Mouse (Mus musculus): Measurements from ENCODE around the gene Ugt1a2.

Ugt1a2 gene

DNA sequence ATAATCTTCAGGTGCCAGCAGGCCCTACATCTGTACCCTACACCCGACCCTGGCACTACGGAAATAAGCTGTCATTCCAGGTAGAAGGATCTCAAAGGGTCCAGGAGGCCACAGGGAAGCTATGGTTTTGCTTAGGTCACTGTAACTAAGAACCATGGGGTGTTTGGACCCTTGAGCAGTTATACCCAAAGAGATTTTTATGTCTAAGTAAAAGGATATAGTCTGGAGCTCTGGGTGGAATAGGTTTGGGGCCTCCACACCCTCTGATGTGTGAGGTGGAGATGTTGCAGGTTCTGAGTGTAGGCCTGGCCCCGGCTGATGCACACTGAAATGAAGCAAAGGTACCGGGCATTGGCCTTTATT is 33.8 kb downstream of the Ugt1a2 start:
- CTCF ChIA-PET = no interaction called here

DNA sequence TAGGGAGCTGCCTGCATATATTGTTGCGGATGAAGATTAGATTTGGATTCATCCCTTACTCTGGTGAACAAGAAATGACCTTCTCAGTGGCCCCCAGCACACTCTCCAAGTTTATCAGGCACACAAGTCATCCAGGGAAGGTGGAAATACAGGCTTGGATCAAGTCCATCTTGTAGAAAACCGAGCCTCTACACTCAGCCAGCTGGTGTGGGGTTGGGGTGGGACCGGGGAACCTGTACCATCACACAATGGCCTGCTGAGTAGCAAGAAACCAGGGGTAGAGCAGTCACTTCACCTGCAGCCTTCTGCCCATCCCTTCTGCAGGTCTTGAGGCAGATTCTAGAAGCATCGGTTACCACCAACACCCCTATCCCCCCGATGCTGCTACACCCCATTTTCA is 34.2 kb downstream of the Ugt1a2 start:
- CTCF ChIA-PET = no interaction called here

DNA sequence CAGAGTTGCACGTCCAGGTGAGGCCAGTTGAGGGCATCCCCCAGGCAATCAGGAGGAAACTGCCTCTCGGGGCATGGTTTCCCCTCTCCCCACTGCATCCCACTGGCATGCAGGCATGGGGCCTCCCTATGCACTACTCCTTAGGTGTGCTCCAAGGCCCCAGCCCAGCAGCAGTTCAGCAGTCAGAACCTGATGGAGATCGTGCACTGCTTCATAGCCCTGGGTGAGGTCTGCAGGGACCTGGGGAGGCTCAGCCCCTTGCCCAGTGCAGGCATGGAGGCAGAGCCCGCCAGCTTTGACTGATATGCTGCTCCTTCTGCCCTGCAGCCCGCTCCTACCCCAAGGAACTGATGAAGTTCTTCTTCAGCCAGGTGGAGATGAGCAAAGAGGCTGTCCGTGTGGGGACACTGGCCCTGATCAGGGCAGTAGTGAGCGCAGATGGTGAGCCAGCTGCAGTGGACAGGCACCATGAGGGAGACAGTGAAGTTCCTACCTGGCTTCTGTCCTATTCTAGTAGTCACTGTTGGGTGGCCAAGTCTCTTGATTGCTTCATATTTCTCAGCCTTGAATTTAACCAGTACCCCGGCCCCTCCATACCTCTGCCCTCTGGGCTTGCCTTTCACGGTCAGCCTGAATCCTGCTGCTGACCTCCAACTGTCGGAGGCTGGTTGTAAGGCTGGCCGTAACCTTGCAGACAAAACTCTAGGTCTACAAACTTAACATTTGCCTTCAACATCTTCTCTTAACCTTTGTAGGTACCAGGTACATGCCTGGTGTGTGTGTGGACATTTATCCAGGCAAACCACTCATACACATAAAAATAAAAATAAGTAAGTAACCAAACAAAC is 34.9 kb downstream of the Ugt1a2 start:
- CTCF ChIA-PET = interaction anchor here (0.6 kb wide), 1 partner anchor 49 kb away, joined by 5 read pairs; no protein-coding TSS in a partner anchor

- CTCF ChIA-PET = interaction anchor here (0.6 kb wide), 1 partner anchor 50 kb away, joined by 5 read pairs; no protein-coding TSS in a partner anchor
Observed at GRCm38 (mm10) chr1:88235894-88236415, 35.6 kb downstream of the Ugt1a2 start.

DNA sequence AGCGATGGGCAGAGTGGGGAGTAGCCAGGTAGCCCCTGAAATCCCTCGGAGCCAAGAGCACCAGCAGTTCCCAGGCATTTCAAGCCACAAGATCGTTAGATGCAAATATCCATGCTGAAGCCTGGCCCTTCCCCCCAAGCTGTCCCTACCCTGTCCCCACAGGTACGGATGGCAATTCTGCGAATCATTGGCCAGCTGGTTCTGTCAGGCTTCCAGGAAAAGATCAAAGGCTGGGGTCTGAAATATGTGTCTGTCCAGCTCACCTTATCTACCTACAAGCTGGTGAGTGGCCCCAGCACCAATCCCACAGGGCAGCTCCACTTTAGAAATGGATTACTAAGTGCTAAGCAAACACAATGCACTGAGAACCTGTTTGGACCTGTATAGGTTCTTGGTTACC is 36.9 kb downstream of the Ugt1a2 start:
- CTCF ChIA-PET = no interaction called here

DNA sequence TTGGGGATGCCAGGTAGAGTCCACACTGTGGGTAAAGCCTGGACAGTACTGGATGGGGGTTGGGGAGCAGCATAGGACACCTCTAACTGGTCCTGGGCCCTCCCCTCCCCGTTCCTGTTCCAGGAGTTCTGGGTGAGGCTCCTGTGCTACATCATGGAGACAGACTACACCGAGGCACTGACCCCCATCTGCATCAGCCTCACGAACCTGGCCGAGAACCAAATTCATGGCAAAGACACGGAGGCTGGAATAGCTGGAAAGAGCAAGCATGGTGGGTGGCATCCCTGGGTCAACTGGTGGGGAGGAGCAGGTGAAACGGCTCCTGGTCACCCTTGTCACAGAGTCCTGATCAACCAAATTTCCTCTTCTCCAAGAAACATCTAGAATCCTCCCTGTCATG is 38.4 kb downstream of the Ugt1a2 start:
- CTCF ChIA-PET = no interaction called here

GRCm38 (mm10) chr1:88240072-88240471 is 39.7 kb downstream of the Ugt1a2 start:
- CTCF ChIA-PET = no interaction called here

GRCm38 (mm10) chr1:88240579-88240978 is 40.2 kb downstream of the Ugt1a2 start:
- CTCF ChIA-PET = no interaction called here

- CTCF ChIA-PET = no interaction called here
Observed at GRCm38 (mm10) chr1:88243861-88244260, 43.5 kb downstream of the Ugt1a2 start.

DNA sequence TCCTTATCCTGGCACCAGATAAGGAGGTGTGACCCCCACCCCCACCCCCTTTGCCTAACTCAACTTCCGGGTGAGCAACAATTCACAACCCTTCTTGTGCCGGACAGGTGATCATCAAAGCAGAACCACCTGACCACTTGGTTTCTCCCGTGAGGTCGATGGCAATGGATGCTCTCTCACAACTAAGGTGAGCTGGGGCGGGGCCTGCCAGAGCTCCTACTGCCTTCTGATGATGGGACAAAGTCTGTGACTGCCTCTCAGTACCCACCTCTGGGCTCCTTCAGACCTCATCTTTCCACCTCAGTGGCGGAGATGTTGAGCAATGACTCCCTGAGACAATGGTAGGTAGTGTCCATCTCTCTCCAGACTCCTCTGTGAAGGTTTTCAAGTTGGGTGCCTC is 45.5 kb downstream of the Ugt1a2 start:
- CTCF ChIA-PET = no interaction called here

GRCm38 (mm10) chr1:88246386-88246785 is 46.0 kb downstream of the Ugt1a2 start:
- CTCF ChIA-PET = no interaction called here

DNA sequence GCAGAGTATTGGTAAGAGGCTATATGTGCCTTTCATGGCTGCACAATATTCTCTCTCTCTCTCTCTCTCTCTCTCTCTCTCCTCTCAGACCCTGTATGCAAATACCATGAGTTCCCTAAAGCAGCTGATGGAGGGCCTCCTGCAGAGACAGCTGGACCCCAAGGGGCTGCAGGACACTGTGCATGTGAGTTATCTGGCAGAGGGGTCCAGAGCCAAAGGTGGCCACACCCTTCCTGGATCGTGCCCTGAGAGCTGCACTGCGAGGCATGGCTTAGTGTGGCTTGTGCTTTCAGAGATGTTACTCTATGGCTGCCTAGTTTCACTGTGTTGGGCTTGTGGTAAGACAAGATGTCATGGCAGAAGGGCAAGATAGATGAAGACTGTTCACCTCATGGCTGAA is 47.3 kb downstream of the Ugt1a2 start:
- CTCF ChIA-PET = no interaction called here

DNA sequence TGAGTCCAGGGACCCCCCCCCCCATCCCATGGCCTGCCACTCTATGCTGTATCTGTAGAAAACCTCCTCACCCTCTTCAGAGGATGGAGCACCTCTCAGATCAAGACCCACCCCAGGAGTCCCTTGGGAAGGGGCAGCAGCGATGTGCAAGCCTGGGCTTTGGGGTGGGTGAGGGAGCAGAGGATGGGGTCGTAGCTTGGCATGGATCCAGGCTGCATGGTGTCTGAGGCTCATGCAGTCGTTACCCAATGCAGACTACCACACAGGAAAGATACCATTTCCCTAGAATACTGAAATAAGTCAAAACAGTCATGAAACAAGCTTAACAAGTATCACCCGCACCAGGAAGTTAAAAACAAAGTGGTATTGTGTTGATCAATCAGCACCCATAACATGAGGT is 48.3 kb downstream of the Ugt1a2 start:
- CTCF ChIA-PET = interaction anchor here (0.6 kb wide), 1 partner anchor 17 kb away, joined by 3 read pairs; no protein-coding TSS in a partner anchor

- CTCF ChIA-PET = no interaction called here
Observed at GRCm38 (mm10) chr1:88249596-88249995, 49.2 kb downstream of the Ugt1a2 start.

DNA sequence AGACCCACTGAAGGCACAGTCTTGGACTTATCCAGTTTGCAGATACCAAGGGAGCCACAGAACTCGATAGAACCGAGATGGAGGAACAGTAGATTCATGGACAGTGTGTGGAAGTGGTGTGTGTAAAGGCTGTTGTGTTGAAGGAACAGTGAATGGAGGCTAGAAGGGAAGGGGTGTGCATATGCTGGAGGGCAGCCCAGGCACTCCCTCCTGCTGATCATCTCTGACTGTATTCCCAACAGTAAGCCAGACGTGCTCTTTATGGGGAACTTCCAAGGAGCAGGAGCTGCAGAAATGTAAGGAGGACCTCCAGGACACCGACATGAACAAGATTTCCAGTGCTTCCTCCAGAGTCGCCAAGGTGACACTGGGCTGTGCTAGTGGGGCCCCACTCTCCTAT is 49.6 kb downstream of the Ugt1a2 start:
- CTCF ChIA-PET = no interaction called here

DNA sequence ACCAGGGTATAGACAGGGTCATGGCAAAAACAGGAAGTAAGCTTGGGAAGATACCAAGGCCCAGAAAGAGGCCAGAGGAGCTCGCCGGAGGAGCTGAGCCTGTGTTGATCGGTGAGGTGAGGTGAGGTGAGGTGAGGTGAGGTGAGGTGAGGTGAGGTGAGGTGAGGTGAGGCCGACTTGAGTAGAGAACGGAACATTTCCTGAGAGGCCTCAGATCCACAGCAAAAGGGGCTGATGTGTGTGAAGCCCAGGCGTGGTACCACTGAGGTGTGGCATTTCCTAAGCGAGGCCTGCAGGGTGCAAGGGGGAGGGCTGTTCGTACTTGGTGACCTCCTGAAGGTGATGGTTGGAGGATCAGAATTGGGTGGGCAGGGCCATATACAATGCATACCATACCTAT is 52.7 kb downstream of the Ugt1a2 start:
- CTCF ChIA-PET = interaction anchor here (0.6 kb wide), 1 partner anchor 9 kb away, joined by 3 read pairs; no protein-coding TSS in a partner anchor

DNA sequence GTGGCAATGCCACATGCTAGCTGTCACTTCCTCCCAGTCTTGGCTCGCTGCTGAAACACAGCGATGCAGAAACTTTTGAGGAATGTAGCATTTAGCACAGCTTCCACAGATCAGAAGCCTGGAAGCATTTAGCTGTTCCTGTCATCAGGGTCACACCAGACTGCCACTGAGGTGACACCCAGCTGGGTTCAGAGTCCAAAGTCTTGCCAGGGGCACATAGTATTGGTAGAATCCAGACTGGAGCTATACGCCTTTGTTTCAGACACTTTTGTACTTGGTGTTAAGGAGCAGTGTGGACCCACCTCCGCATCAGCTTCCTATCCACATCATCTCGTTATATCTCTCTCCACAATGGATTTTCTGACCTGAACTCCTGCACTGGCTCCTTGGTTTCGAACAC is 53.1 kb downstream of the Ugt1a2 start:
- CTCF ChIA-PET = interaction anchor here (0.6 kb wide), 1 partner anchor 9 kb away, joined by 3 read pairs; no protein-coding TSS in a partner anchor

- CTCF ChIA-PET = no interaction called here
Observed at GRCm38 (mm10) chr1:88254793-88255465, 54.5 kb downstream of the Ugt1a2 start.

DNA sequence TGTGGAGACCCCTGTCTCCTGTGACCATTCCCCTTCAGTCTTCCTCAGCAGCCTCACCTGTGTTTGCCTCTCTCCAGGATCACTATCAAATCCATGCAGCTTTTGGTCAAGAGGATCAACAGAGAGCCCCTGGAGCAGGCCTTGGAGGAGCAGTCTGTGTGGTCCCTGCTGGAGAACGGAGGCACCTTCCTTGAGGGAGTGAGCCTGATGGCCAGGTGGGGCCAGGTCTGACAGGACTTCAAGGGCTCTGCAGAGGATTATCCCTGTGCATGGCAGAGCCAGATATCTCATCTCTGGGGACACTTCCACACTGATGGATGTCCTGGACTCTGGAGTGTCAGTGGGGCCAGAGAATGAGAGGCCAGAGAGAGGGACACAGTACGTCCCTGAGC is 55.1 kb downstream of the Ugt1a2 start:
- CTCF ChIA-PET = no interaction called here

- CTCF ChIA-PET = no interaction called here
Observed at GRCm38 (mm10) chr1:88255989-88256754, 55.8 kb downstream of the Ugt1a2 start.

- CTCF ChIA-PET = no interaction called here
Observed at GRCm38 (mm10) chr1:88256886-88257663, 56.7 kb downstream of the Ugt1a2 start.

GRCm38 (mm10) chr1:88257681-88258080 is 57.3 kb downstream of the Ugt1a2 start:
- CTCF ChIA-PET = no interaction called here

All from spleen, embryonic (tissue).